Mouse (Mus musculus) G1E (cell line): Measurements from ENCODE around the gene 2410015M20Rik. TPM values are rescaled to one million over a fixed set of nuclear protein-coding genes. Genes with fewer than 3 reads are reported as not detected.

ENCODE experiments used
- ATAC-seq: 2 replicates; pipeline ENCODE4 v1.8.0; 2016; ENCODE audit warnings: mild to moderate bottlenecking; ENCODE audit not compliant: insufficient number of reproducible peaks, poor library complexity, low FRiP score, severe bottlenecking; ENCODE audit errors: extremely low read depth
- DNase-seq: peaks from one replicate; pipeline ENCODE4 v3.0.0; 2012; ENCODE audit warnings: low spot score
- H3K27me3 ChIP-seq: 2 replicates; pipeline ENCODE4 v1.6.1; 2012; ENCODE audit warnings: mild to moderate bottlenecking, low read length, inconsistent platforms; ENCODE audit not compliant: insufficient read depth
- H3K36me3 ChIP-seq: replicated peaks from 2 replicates; pipeline ENCODE3; 2012; ENCODE audit warnings: mild to moderate bottlenecking, inconsistent platforms
- H3K4me1 ChIP-seq: 2 replicates; pipeline ENCODE4 v1.6.1; 2012; ENCODE audit warnings: low read depth, low read length, inconsistent platforms, mixed read lengths; ENCODE audit not compliant: insufficient read depth
- H3K4me3 ChIP-seq: 2 replicates; pipeline ENCODE4 v1.5.1; 2012; ENCODE audit warnings: low read depth, mild to moderate bottlenecking, inconsistent platforms, low read length, moderate library complexity, mixed read lengths
- H3K9me3 ChIP-seq: replicated peaks from 2 replicates; pipeline ENCODE4 v1.6.1; 2012; ENCODE audit warnings: inconsistent platforms
- CTCF ChIP-seq: IDR thresholded peaks from 2 replicates; pipeline ENCODE4 v1.5.1; 2012; ENCODE audit warnings: low read depth, low read length, inconsistent platforms, mixed read lengths
- GATA1 ChIP-seq: IDR thresholded peaks from 2 replicates; pipeline ENCODE4 v1.6.1; 2012; ENCODE audit warnings: borderline replicate concordance, low read length, inconsistent platforms, mixed read lengths
- GATA2 ChIP-seq: IDR thresholded peaks from 2 replicates; pipeline ENCODE4 v1.6.1; 2012; ENCODE audit warnings: low read depth, low read length, inconsistent platforms, borderline replicate concordance
- POLR2AphosphoS5 ChIP-seq: IDR thresholded peaks from 2 replicates; pipeline ENCODE4 v1.6.1; 2012; ENCODE audit warnings: low read depth, low read length, inconsistent platforms; ENCODE audit not compliant: insufficient replicate concordance
- TAL1 ChIP-seq: conservative IDR thresholded peaks from 2 replicates; pipeline ENCODE4 v1.6.1; 2012; ENCODE audit warnings: low read depth, low read length, inconsistent platforms, mixed read lengths
- polyA plus RNA-seq: library from polyadenylated mRNA; stranded (reverse); fragments of >175 nt; gene quantifications from 2 replicates; pipeline ENCODE4 v1.2.3, GENCODE M21; 2012
- total RNA-seq, 2 experiments: library from RNA; stranded (forward) in 1 of 2; stranded (reverse) in 1 of 2; fragments of 200-1000 nt in 1 of 2; fragments of >200 nt in 1 of 2; fragmentation: Nextera tagmentation in 1 of 2; gene quantifications; 2 replicates each; pipeline ENCODE4 v1.2.3; 2014 to 2017

The 2410015M20Rik gene
- total and polyA plus RNA-seq, 3 experiments = 42.8 to 377 (median 101) TPM

DNA sequence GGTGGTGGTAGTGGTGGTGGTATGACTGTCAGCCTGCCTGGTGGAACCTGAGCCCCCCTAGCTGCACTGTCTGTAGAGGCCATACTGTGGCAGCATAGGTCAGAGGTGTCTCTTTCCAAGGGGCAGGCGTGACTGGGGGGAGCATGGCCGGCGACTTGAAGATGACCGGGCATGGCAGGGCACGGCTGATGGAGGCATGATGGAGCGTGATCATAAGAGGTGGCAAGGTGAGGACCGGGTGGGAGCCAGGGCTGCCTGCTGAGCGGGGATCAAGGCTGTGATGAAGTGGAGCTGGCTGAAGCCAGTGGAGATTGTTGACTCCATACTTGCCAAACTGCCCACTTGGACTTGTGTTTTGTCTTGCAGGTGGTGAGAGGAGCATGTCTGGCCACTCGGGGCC lies 4.1 kb downstream of the 2410015M20Rik start:
- TF ChIP-seq TAL1 (no peak), CTCF (no peak), POLR2AphosphoS5 (no peak), GATA2 (no peak), GATA1 (no peak)
- peaks cover 58% of the 10 kb centered on the region for H3K4me1 ChIP-seq
- H3K4me3 ChIP-seq = peak overlapping the region; percentile 8; the same call in 1 of the 2 replicates
- no peak for DNase-seq
- no peak for ATAC-seq
- no peaks in the 10 kb centered on the region for H3K9me3 ChIP-seq
- H3K27me3 ChIP-seq = no peaks in the 10 kb centered on the region
- peaks cover 82% of the 10 kb centered on the region for H3K36me3 ChIP-seq

DNA sequence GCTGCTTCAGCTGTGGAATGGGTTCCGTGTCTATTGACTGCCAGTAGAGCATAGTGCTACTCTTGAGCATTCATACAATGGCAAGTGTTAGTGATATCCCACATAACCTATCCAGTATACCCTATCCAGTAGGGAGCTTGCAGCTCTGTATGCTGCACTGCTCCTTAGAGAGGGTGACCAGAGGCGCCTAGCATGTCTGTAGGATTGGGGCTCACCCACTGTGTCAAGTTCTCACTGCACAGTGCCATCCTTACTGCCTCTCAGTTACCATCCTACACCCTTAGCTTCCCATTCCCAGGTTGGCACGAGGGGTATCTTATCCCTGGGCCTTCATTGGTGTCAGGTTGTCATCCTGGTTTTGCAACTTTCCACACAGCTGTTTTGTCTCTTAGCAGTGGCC lies 5.1 kb downstream of the 2410015M20Rik start:
- no peak for DNase-seq
- H3K4me1 ChIP-seq = peaks cover 52% of the 10 kb centered on the region
- TF ChIP-seq GATA1 = no peak
- no peak for TF ChIP-seq POLR2AphosphoS5
- no peak for TF ChIP-seq GATA2
- TF ChIP-seq TAL1 = no peak
- TF ChIP-seq CTCF = no peak
- no peak overlapping the region for H3K4me3 ChIP-seq
- peaks cover 92% of the 10 kb centered on the region for H3K36me3 ChIP-seq
- no peaks in the 10 kb centered on the region for H3K9me3 ChIP-seq
- H3K27me3 ChIP-seq = no peaks in the 10 kb centered on the region
- no peak for ATAC-seq

DNA sequence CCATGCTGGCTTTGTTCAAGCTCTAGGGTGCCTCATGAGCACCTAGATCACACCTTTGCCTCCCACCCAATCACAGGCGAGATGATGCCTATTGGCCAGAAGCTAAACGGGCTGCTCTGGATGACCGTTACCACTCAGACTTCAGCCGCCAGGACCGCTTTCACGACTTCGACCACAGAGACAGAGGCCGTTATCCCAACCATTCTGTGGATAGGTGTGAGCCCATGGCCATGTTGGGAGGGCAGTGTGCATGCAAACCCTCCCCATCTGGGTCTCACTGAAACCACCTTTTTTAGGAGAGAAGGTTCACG lies 5.5 kb downstream of the 2410015M20Rik start:
- no peaks in the 10 kb centered on the region for H3K9me3 ChIP-seq
- H3K4me3 ChIP-seq = no peak overlapping the region
- peaks cover 52% of the 10 kb centered on the region for H3K4me1 ChIP-seq
- TF ChIP-seq POLR2AphosphoS5 (peak; percentile 55; the same call in 1 of the 2 replicates), CTCF (no peak), TAL1 (no peak), GATA2 (no peak), GATA1 (no peak)
- no peaks in the 10 kb centered on the region for H3K27me3 ChIP-seq
- DNase-seq (no peak), ATAC-seq (no peak)
- peaks cover 96% of the 10 kb centered on the region for H3K36me3 ChIP-seq

DNA sequence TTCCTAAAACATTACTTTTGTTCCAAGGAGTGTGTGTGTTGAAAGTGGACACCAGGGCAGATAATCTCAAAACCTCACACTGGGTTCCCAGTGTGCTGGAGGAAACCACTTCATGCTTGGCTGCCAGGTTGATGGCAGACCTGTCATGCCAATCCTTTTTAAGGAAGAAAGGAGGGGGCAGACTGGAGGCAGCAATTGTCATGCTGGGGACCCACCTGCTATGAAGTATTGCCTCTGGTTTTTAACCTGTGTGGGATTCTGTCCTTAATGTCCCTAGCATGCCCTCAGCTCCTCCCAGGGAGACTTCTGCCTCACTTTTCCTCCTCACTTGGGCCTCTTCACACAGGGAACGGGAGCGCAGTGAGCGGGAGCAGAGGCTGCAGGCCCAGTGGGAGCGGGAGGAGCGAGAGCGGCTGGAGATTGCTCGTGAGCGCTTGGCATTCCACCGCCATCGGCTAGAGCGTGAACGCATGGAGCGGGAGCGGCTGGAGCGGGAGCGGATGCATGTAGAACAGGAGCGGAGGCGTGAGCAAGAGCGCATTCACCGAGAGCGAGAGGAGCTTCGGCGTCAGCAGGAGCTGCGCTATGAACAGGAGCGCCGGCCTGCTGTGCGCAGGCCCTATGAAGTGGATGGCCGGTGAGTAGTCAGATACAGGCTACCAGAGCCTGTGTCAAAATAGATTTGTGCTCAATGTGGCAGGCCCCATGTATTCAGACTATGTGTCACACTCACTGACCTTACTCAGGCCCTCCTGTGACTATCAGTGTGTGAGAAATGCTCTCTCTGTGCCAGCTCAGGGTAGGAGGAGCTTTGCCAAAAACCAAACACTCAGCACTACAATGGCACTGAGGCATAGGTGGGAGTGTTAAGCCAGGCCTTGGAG lies 6.1 kb downstream of the 2410015M20Rik start:
- no peak for ATAC-seq
- peaks cover 95% of the 10 kb centered on the region for H3K36me3 ChIP-seq

GRCm38 (mm10) chr17:56593527-56594271 lies 15.9 kb downstream of the 2410015M20Rik start:
- no peak for ATAC-seq
- TF ChIP-seq TAL1 = no peak
- TF ChIP-seq GATA2 = no peak
- no peak for DNase-seq
- Histone ChIP-seq H3K4me3 (no peak overlapping the region), H3K27me3 (no peaks in the 10 kb centered on the region), H3K9me3 (no peaks in the 10 kb centered on the region), H3K4me1 (peaks cover 44% of the 10 kb centered on the region), H3K36me3 (peaks cover 97% of the 10 kb centered on the region)

More for the DNA sequence above, 6.1 kb downstream of the 2410015M20Rik start:
- TF ChIP-seq TAL1 = no peak
- no peak for TF ChIP-seq CTCF
- no peak for TF ChIP-seq GATA2
- no peak for TF ChIP-seq GATA1
- no peak for TF ChIP-seq POLR2AphosphoS5
- H3K4me1 ChIP-seq = peaks cover 48% of the 10 kb centered on the region
- no peaks in the 10 kb centered on the region for H3K27me3 ChIP-seq
- H3K9me3 ChIP-seq = no peaks in the 10 kb centered on the region
- no peak overlapping the region for H3K4me3 ChIP-seq
- no peak for DNase-seq

DNA sequence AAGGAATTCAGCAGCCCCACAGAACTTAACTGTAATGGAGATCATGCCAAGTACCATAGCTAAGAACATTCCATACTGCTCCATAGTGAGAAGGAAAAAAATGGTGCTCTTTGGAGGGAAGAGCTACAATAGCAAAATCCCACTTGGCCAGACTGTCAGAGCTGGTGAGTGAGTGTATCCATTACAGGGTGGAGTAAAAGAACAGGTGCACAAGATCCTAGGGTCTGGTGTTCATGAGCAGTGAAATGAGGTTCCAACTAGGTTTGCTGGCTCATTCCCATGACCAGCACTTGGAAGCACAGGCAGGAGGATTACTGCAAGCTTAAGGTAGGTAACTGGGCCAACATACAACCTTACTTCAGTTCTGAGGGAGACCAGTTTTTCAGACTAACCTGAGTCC lies 17.0 kb downstream of the 2410015M20Rik start:
- Histone ChIP-seq H3K27me3 (no peaks in the 10 kb centered on the region), H3K4me1 (peaks cover 49% of the 10 kb centered on the region), H3K4me3 (no peak overlapping the region), H3K36me3 (peaks cover 100% of the 10 kb centered on the region), H3K9me3 (no peaks in the 10 kb centered on the region)
- TF ChIP-seq CTCF (no peak), TAL1 (no peak), GATA1 (no peak), POLR2AphosphoS5 (no peak), GATA2 (no peak)
- DNase-seq (no peak), ATAC-seq (no peak)
